Mouse (Mus musculus) heart, postnatal 10 days (tissue): ENCODE measurements at regions not wholly inside any gene's neighbourhood (a gene's known extent, or its start where the extent isn't known, plus 50 kb on each side); places are given as distances from the start of the nearest gene placed in this dataset.

Source experiments
- DNase-seq, 2 experiments: peaks; one replicate each; pipeline ENCODE4 v3.0.0; 2021
- intact Hi-C: fragments of 180-260 bp; cut with DNase I; formaldehyde crosslinking; loops from one replicate; pipeline ENCODE4 v1.15.1; 2025

DNA sequence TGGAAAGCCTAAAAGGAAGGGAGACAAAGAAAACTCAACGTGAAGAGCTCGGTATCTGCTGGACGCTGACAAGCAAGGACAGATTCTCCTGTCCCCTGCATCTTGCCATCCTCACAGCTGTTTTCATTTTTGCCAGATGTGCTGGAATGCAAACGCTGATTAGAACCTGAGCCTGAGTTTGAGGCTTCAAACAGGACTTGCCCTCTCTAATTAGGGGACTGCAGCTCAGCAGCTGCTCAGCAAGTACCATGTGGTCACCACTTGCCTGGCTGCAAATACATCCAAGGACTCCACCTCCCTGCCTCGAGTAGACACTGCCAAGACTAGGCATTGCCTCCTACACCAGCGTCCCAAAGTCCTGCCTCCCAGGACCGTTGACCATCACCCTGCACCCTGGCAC, 140.7 kb downstream of the Cdc5l start:
- no peak for DNase-seq
- intact Hi-C loops, result no loop called here

DNA sequence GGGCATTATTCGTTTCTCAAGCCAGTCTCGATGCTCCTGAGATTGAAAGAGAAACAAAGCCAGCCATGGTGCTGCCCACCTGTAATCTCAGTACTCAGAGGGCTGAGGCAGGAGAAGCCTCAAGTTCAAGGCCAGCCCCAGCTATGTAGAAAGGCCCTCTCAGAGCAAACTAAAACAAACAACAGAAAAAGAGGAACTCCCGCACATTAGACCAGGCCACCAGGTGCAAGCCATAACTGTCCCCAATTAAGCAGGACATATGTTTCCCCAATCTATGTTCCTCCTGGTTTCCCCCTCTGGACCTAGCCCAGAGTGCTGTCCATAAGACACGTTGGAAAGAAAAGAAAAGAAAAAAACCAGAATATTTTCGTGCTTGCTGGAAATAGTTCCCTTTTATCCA, 142.5 kb downstream of the Cdc5l start:
- no peak for DNase-seq
- intact Hi-C loops, result no loop called here

DNA sequence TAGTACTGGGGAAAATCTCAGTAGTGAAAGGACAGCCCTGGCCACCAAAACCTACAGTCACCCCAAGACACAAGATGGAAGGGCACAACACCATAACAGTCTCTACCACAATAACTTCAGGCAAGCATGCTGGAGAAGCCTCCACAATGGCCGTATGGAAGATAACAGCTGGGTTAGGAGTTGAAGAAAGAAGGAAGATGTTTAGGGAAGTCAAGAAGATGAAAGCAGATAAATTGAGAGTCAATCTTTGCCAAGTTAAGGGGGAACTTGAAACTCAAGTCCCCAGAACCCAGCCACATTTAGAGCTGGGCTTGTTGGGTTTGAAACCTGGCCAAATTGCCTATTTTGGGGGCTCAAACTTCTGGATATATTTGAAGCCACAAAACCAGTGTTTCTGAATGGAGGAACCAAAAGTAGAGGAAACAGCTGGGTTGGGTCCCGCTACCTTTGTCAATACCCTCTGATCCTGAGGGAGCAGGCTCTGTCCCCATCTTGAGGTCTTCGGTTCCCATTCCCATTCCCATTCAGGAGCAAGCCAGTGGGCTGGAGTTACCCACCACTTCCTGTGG, 147.8 kb downstream of the Cdc5l start:
- DNase-seq, result no peak
- intact Hi-C loops, result no loop called here

GRCm38 (mm10) chr17:45281554-45281953, 152.0 kb downstream of the Cdc5l start:
- intact Hi-C loops, result no loop called here

DNA sequence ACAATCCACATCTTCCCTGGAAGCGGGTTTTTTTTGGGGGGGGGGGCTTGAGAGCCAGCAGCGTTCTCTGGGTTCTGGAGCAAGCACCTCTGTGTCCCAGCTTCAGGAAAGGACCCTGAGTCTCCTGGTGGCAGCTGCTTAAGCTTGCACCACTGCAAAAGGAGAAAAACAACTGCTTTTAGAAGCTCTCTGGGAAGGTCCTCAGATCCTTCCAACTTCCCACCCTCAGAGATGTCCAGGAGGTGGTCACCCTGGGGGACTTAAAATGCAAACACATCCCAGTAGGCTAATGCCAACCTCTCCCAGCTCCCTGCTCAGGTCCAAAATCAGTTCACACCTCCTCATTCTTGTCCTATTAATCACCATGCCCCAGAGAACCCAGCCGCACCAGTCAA, 153.7 kb downstream of the Cdc5l start:
- intact Hi-C loops, result no loop called here
- no peak for DNase-seq

More at GRCm38 (mm10) chr17:45281554-45281953, 152.0 kb downstream of the Cdc5l start:
- DNase-seq, result no peak

DNA sequence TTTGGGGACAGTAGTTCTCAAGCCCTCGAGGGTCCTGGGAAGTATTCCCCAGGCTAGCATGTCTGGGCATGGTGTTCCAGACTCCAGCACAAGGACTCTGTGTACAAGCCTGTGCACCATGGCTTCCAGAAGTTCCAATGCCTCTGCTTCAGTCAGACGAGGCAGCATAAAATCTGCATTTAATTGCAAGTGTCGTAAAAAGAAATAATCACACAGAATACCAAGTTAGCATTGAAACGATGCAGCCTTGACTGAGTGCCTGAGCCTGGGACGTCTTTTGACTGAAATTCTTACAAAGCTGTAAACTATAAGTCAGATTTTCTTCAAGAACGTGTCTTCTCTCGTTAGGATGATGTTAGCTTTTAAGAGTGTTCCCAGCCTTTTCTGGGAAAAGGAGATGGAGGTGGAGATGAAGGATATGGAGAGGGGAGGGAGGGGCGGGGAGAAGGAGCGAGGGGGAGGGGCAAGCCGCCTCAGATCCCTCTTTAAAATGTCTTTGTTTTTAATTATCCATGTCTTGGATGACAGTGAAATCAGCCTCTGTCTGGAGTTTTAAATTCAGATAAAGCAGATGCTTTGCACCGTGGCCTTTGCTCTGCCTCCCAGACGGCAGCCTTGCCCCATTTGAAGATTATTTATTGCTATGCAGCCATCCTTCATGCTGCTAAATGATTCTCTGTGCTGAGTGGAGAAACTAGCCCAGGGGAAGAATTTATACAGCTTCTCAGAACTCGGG, 154.3 kb downstream of the Cdc5l start:
- intact Hi-C loops, result no loop called here
- no peak for DNase-seq

- intact Hi-C loops, result no loop called here
Observed at GRCm38 (mm10) chr17:45277516-45277915, 156.0 kb downstream of the Cdc5l start.

DNA sequence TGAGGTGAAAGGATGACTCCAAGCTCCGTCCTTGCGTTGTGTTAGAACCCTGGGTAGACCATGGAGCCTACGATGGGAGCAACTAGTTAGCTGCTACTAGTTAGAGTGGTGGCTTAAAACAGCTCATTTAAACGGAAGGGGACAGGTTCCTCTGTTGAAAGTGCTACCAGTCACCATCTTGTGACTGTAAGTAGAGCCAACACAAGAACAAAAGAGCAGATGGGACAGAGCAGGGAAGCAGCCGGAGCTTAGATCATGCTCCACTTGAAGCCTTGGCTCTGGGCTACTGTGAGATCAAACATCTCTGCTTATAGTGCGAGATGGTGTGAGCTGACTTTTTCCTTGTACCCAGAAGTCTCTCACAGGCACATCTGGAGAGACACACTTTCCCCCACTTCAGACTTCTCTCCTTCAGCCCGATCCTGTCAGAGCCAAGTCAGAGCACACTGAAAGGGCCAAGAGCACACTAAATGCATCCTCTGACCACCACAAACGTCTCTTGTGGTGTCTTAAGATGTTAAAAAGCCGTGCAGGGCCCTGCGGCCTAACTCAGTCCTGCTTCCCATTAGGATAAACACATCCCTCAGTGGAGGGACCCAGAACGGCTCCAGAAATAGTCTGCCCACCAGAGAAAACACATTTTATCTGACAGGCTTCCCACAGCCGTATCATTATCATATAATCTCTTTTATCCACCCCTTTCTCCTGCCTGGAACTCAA, 156.7 kb downstream of the Cdc5l start:
- intact Hi-C loops, result no loop called here

More at GRCm38 (mm10) chr17:45277516-45277915, 156.0 kb downstream of the Cdc5l start:
- DNase-seq, result no peak

DNA sequence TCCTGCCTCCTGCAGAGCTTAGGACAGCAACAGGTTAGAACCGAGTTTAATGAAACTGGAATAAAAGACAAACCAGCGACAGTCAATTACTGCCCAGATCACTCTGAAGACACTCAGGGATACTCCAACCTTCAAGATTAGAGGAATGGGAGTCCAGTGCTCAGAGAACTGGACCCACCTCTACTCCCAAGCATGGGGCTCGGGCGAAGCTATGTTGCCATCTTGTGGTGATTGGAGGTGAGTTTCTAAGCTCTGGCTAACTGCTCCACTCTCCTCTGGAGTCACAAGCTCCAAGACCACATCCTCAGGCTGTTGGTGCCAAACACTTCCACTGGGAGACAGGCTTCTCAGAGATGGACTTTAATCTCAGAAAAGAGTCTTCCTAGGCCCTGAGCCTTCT, 158.6 kb downstream of the Cdc5l start:
- peak; percentile 16 to 19 for DNase-seq
- intact Hi-C loops, result no loop called here

More for the DNA sequence above, 156.7 kb downstream of the Cdc5l start:
- DNase-seq, result no peak

- DNase-seq, result no peak
- intact Hi-C loops, result no loop called here
Observed at GRCm38 (mm10) chr17:45266776-45267175, 166.8 kb downstream of the Cdc5l start.

DNA sequence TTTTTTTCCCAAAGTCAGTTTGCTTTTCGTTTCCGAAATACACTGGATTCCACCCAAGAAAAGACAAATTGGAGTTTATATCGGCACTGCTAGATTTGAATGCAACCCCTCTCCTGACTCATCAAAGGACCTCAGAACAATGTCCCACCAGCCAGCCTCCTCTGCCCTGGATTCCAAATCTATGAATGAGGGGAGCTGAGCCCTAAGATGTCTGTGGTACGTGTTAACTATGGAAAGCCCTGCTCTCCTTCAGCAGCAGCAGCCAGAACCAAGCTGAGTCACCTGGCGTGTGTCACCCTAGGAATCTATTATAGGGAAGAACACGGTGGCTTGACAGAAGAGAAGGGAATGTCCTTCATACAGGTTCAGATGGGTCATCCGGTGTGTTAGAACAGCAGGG, 167.9 kb downstream of the Cdc5l start:
- DNase-seq, result no peak
- intact Hi-C loops, result no loop called here

GRCm38 (mm10) chr17:45264434-45264833, 169.1 kb downstream of the Cdc5l start:
- no peak for DNase-seq
- intact Hi-C loops, result no loop called here

DNA sequence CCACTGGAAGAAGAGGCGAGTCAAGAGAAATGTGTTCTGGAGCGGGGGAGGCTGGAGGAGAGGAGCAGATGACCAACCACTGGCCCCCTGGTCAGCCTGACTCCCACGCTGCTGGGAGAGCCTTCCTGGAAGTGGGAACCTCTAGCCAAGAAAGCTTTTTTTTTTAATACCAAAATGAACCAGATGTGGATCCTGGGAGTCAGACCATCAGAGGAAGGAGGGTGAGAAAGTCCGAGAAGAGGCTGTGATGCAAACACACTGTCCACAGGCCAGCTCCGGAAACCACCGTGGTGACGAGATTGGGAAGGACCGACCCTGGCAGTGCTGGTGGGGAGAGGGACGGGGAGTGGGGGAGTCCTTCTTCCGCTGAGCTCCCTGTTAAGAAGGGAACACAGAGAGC, 173.1 kb downstream of the Cdc5l start:
- intact Hi-C loops, result no loop called here
- DNase-seq, result no peak

GRCm38 (mm10) chr17:45258007-45258406, 175.5 kb downstream of the Cdc5l start:
- intact Hi-C loops, result loop anchor here (10.0 kb wide), 1 partner anchor 523 kb away; no protein-coding TSS in a partner anchor
- no peak for DNase-seq

DNA sequence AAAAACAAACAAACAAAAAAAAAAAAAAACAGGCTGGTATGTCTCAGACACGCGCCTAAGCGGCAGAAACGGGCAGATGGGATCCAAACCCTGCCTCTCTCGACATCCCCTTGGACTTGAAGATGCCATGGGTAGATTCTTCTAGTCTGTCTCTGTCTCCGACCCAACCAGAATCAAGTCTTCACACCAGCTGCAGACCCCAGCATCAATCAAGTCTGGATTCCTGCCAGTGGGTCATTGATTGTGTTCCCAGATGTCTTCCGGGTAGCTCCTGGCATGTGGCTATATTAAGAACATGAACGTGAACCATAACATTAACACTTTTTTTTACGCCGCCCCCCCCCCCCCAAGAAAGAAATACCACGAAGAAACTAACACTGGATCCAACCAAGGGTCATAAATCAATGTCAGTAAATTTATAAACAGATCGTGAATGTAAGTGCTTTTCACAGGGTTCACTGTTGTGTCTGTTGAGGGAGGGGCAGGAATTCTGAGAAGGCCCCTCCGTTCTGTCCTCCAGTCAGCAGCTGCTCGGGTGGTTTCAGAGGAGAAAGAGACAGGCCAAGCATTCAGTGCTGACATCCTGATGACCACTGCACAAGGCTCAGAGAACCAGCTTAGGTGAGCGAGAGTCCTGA, 180.8 kb downstream of the Cdc5l start:
- intact Hi-C loops, result loop anchor here (2.0 to 10.0 kb wide), 3 partner anchors 120 to 796 kb away; no protein-coding TSS in a partner anchor
- DNase-seq, result no peak

- intact Hi-C loops, result loop anchor here (2.0 to 10.0 kb wide), 3 partner anchors 121 to 988 kb away; no protein-coding TSS in a partner anchor
- peak; percentile 72 to 84 for DNase-seq
Observed at GRCm38 (mm10) chr17:45251034-45251730, 182.4 kb downstream of the Cdc5l start.

GRCm38 (mm10) chr17:45250450-45250849, 183.1 kb downstream of the Cdc5l start:
- no peak for DNase-seq
- intact Hi-C loops, result loop anchor here (2.0 to 10.0 kb wide), 3 partner anchors 122 to 988 kb away; no protein-coding TSS in a partner anchor

DNA sequence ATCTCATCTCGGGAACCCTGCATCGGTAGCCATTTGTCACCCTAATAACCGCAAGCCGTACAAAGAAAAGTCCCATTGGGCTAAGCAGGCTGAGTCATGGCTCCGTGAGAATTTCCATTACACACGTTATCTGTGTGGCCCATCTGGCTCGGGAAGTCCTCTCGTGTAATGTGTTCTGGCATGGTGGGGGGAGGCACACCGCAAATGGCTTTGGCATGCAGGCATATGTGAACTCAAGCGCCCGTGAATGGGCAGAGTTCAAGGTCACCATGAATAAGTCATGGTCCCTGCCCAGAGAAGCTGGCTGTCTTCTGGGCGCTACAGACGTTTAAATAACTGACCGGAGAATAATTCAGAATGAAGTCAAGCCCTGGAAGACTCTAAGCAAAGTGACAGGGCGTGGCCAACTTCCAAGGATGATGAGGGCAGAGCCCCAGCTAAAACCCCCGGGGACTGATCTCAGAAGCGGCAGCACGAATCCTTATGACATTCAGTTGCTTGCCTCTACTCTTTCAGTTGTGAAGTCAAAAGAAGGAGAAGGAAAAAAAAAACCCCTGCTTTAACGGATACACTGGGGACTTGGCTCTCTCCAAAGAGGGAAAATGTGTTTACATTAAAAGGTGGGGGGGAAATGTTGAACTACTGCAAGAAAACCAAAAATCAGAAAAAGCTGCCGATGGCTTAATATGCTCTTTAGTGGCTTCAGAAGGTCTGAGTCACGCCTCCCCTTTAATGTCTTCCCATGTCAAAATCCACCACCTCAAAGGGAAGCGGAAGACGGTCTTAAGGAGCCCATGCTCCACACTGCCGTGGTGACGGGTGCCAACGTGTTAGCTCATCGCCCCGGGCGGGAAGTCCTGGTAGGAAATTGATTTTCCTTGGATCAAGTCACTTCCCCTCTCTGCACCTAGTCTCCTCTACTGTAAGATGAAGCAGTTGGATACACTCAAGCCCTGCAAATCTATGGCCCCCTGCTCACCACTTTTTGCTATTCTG, 186.1 kb downstream of the Cdc5l start:
- peak in 1 of 2 experiments; percentile 31 for DNase-seq
- intact Hi-C loops, result no loop called here

GRCm38 (mm10) chr17:45244870-45245269, 188.7 kb downstream of the Cdc5l start:
- intact Hi-C loops, result no loop called here
- DNase-seq, result peak in 1 of 2 experiments; percentile 29
